Mouse (Mus musculus) limb, embryonic 14.5 days (tissue): ENCODE data around the gene Zbtb42. TPM values are rescaled to one million over a fixed set of nuclear protein-coding genes. Genes with fewer than 3 reads are reported as not detected.

Experiments used
- ATAC-seq: fragments of 200-750 bp; cut with Nextera tagmentation; 2 replicates; pipeline ENCODE4 v1.8.0; 2017; ENCODE audit warnings: low read depth, moderate number of reproducible peaks, moderate TSS enrichment; ENCODE audit not compliant: low FRiP score
- DNase-seq: peaks from one replicate; pipeline ENCODE4 v3.0.0-alpha.2; 2015; ENCODE audit warnings: low spot score
- H3K27ac ChIP-seq: fragments of 300-500 bp; sonication (generic); replicated peaks from 2 replicates; pipeline ENCODE4 v1.5.1; 2014; ENCODE audit warnings: low read depth, mild to moderate bottlenecking, low read length, moderate library complexity, mixed read lengths
- H3K27me3 ChIP-seq: fragments of 300-500 bp; sonication (generic); 2 replicates; pipeline ENCODE4 v1.6.1; 2014; ENCODE audit warnings: low read length, mixed read lengths; ENCODE audit not compliant: control insufficient read depth, insufficient read depth
- H3K36me3 ChIP-seq: fragments of 300-500 bp; sonication (generic); 2 replicates; pipeline ENCODE4 v1.6.1; 2014; ENCODE audit warnings: mild to moderate bottlenecking, low read length, moderate library complexity, mixed read lengths; ENCODE audit not compliant: control insufficient read depth, insufficient read depth
- H3K4me1 ChIP-seq: fragments of 300-500 bp; sonication (generic); 2 replicates; pipeline ENCODE4 v1.6.1; 2014; ENCODE audit warnings: antibody characterized with exemption, low read length, mixed read lengths; ENCODE audit not compliant: control insufficient read depth, insufficient read depth
- H3K4me2 ChIP-seq: fragments of 300-500 bp; sonication (generic); replicated peaks from 2 replicates; pipeline ENCODE4 v1.6.1; 2014; ENCODE audit warnings: low read depth, mild to moderate bottlenecking, low read length, moderate library complexity; ENCODE audit not compliant: severe bottlenecking
- H3K4me3 ChIP-seq: fragments of 300-500 bp; sonication (generic); replicated peaks from 2 replicates; pipeline ENCODE4 v1.5.1; 2014; ENCODE audit warnings: low read length
- H3K9ac ChIP-seq: fragments of 300-500 bp; sonication (generic); 2 replicates; pipeline ENCODE4 v1.6.1; 2014; ENCODE audit warnings: mild to moderate bottlenecking, low read depth, low read length, moderate library complexity; ENCODE audit not compliant: severe bottlenecking
- H3K9me3 ChIP-seq: fragments of 300-500 bp; sonication (generic); 2 replicates; pipeline ENCODE4 v1.6.1; 2016; ENCODE audit warnings: low read length; ENCODE audit not compliant: control insufficient read depth
- POLR2A ChIP-seq: fragments of 200-500 bp; IDR thresholded peaks from 2 replicates; pipeline ENCODE4 v1.8.0; 2012; ENCODE audit warnings: inconsistent platforms, mild to moderate bottlenecking, moderate library complexity, borderline replicate concordance; ENCODE audit not compliant: insufficient read depth, insufficient read length; ENCODE audit errors: extremely low read depth
- WGBS: fragments of 180-500 bp; shearing (Covaris S2); extraction: QIAGEN DNeasy Blood & Tissue Kit; methylation state at CpG from one replicate; pipeline ENCODE4 v1.1.7; 2014; 5-methylcytosine and 5-hydroxymethylcytosine counted together
- polyA plus RNA-seq, 2 experiments: library from polyadenylated mRNA; depleted of rRNA in 1 of 2; stranded (reverse) in 1 of 2; unstranded in 1 of 2; fragments of >200 nt; fragmentation: Nextera tagmentation in 1 of 2; extraction: Ambion mirVana in 1 of 2; gene quantifications; 2 replicates each; pipeline versions ENCODE4 v1.2.1 to v1.2.3; 2012 to 2014

The Zbtb42 gene
- polyA plus RNA-seq, 2 experiments: 2.5 TPM

DNA sequence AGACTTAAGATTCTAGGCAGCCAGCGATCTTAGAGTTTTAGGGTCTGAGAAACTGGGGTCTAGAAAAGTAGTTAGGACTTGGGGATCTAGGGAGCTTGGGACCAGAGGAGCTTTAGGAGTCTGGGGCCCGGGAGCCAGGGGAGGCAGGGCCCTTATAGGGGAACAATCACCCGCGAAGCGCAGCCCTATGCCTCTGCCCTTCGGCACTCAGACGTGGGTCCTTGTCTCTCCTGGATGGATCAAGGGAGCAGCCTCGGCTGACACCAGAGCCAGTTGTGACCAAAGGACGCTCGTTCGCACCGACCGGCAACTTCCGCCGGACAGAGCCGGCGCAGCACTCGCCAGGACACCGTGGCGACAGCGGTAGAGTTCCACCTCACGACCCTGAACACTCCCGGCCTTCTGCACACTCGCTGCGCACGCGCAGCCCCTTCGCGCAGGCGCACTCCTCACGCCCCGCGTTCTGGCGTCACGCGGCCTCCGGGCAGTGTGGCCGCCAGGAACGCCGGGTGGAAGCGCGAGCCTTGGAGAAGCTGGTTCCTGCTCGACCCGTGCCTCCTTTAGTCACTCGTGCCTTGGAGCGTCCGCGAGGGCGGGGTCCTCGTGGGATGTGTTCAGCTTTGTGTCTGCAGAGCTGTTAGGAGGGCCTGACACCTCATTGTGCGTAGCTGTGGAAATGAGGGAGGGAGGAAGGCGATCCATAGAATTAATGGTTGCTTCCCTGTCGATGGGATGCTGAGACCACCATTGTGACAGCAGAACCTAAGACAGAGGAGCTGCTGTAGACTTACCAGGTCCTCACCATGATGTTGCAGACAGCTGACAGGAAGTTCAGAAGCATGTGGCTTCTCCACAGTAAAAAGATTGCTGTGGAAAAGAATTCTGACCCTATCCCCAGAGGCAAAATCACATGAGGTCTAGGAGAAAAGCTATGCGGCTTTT, 14.8 kb downstream of the Zbtb42 start:
- H3K4me3 ChIP-seq: peak overlapping the region; percentile 87
- H3K4me1 ChIP-seq: peaks cover 13% of the 10 kb centered on the region
- TF ChIP-seq POLR2A: peak; percentile 92; the same call in 1 of the 2 replicates
- no peaks in the 10 kb centered on the region for H3K36me3 ChIP-seq
- H3K27ac ChIP-seq: peak overlapping the region; percentile 78
- WGBS: 4% methylated on average over 29 of the region's 54 CpGs
- ATAC-seq (peak; percentile 97), DNase-seq (peak; percentile 93)
- H3K9ac ChIP-seq: peak overlapping the region; percentile 95
- H3K9me3 ChIP-seq: no peaks in the 10 kb centered on the region
- H3K27me3 ChIP-seq: no peaks in the 10 kb centered on the region
- peak overlapping the region; percentile 95 for H3K4me2 ChIP-seq

DNA sequence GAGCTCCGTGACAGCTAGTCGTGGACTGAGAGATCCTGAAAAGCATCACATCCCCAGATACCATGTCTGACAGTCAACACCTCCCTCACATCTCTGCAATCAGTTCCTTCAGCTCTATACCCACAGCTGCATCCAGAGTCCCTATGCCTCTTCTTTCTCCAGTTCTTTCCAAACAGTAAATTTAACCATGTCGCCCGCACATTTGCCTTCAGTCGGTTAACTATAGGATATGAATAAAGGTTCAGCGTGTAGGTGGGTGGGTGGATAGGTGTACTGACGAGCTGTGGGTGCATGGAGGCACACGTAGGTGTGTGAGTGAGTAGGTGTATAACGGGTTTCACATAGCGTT, 15.5 kb downstream of the Zbtb42 start:
- no peaks in the 10 kb centered on the region for H3K36me3 ChIP-seq
- DNase-seq (no peak), ATAC-seq (no peak)
- H3K4me1 ChIP-seq: peaks cover 13% of the 10 kb centered on the region
- H3K4me2 ChIP-seq: peak overlapping the region; percentile 95
- peak overlapping the region; percentile 78 for H3K27ac ChIP-seq
- no peak for TF ChIP-seq POLR2A
- no peaks in the 10 kb centered on the region for H3K9me3 ChIP-seq
- H3K27me3 ChIP-seq: no peaks in the 10 kb centered on the region
- peak overlapping the region; percentile 87 for H3K4me3 ChIP-seq
- H3K9ac ChIP-seq: peak overlapping the region; percentile 95
- 78% methylated on average over 10 of the region's 10 CpGs for WGBS

DNA sequence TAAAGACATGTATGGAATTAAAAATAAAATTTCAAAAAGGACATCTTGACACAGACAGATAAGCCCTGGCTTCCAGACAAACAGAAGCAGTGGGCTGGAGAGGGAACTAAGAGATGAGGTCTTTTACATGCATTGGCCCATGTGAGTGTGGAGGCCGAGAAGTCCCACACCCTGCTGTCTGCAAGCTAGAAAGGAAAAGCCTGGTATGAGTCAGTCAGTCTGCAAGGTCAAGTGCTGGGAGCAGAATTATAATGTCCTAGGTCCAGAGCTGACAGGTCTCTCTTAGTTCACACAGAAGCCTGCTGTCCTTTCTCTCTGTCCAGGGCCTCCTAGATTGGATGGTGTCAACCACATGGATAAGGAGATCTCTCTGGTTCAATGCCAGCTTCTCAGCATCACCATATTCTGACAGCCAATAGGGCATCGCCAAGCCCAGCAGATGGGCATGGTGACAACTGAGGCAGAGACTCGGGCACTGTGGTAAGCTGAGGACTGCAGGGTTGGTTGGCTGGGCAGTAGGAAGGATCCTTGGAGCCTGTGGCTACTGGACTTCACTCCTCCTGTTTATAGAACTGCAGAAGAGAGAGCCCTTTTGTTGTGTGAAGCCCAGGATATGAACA, 18.3 kb downstream of the Zbtb42 start:
- H3K36me3 ChIP-seq: no peaks in the 10 kb centered on the region
- no peak for TF ChIP-seq POLR2A
- no peak overlapping the region for H3K4me3 ChIP-seq
- no peak overlapping the region for H3K9ac ChIP-seq
- DNase-seq (no peak), ATAC-seq (no peak)
- 86% methylated on average over 3 of the region's 3 CpGs for WGBS
- H3K4me1 ChIP-seq: peaks cover 27% of the 10 kb centered on the region
- H3K27ac ChIP-seq: no peak overlapping the region
- no peaks in the 10 kb centered on the region for H3K27me3 ChIP-seq
- no peaks in the 10 kb centered on the region for H3K9me3 ChIP-seq
- H3K4me2 ChIP-seq: no peak overlapping the region

DNA sequence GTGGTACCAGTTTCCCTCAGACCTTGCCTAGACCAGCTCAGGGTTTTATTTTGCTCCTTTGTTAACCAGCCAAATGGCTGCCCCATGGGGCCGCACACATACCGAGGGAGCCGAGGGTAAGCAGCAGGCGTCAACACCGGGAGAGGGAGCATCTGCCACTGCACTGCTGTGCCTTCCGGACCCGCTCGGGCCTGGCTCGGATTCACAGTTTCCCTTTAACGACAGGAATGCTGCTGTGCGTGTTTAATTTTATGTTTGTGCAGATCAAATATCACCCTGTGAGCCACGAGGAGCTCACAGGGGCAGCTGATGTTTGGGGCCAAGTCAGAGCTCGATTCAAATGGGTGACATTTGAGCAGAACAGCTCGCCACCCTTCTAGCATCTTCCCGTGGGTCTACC, 21.9 kb downstream of the Zbtb42 start:
- peak overlapping the region; percentile 9; the same call in 1 of the 2 replicates for H3K4me3 ChIP-seq
- 6% methylated on average over 15 of the region's 15 CpGs for WGBS

More for the DNA sequence above, 21.9 kb downstream of the Zbtb42 start:
- ATAC-seq: peak; percentile 77
- Histone ChIP-seq H3K4me1 (peaks cover 15% of the 10 kb centered on the region), H3K4me2 (peak overlapping the region; percentile 28), H3K27me3 (no peaks in the 10 kb centered on the region), H3K27ac (no peak overlapping the region), H3K9me3 (no peaks in the 10 kb centered on the region), H3K9ac (peak overlapping the region; percentile 38; the same call in 1 of the 2 replicates), H3K36me3 (no peaks in the 10 kb centered on the region)
- no peak for TF ChIP-seq POLR2A
- peak; percentile 56 for DNase-seq
